Mouse (Mus musculus): ENCODE results near the gene Mmp7. TPM values are rescaled to one million over a fixed set of nuclear protein-coding genes. Genes with fewer than 3 reads are reported as not detected.

The Mmp7 gene
- 0.14 TPM in 1 of 2 replicates, not detected in the other for polyA plus RNA-seq (2015; fragmentation: Nextera tagmentation; extraction: Ambion mirVana)

GRCm38 (mm10) chr9:7691790-7692189, at the start of gene Mmp7:
Gene Mmp7 (plus strand): TSS chr9:7692090.
- Histone ChIP-seq H3K4me3 (no peak within 1 kb of the TSS), H3K36me3 (no peaks in the 10 kb centered on the region), H3K4me1 (no peaks in the 10 kb centered on the region), H3K4me2 (no peak within 1 kb of the TSS), H3K9ac (no peak within 1 kb of the TSS), H3K27me3 (no peaks in the 10 kb centered on the region), H3K27ac (no peak within 1 kb of the TSS), H3K9me3 (no peaks in the 10 kb centered on the region)
- no peak for ATAC-seq (ENCODE audit: insufficient number of reproducible peaks, low FRiP score, low TSS enrichment, low read depth)
- 45% methylated on average over 1 of the region's 1 CpGs for WGBS

GRCm38 (mm10) chr9:7647901-7648300, 44.0 kb upstream of the Mmp7 start:
- Histone ChIP-seq H3K9me3 (no peaks in the 10 kb centered on the region), H3K4me1 (no peaks in the 10 kb centered on the region), H3K4me3 (no peak overlapping the region), H3K27ac (no peak overlapping the region), H3K4me2 (no peak overlapping the region), H3K27me3 (no peaks in the 10 kb centered on the region), H3K36me3 (no peaks in the 10 kb centered on the region), H3K9ac (no peak overlapping the region)
- WGBS, result 86% methylated on average over 3 of the region's 3 CpGs
- ATAC-seq (ENCODE audit: insufficient number of reproducible peaks, low FRiP score, low TSS enrichment, low read depth), result no peak

GRCm38 (mm10) chr9:7650397-7651180, 41.3 kb upstream of the Mmp7 start:
- WGBS, result 70% methylated on average over 5 of the region's 5 CpGs
- no peak for ATAC-seq (ENCODE audit: insufficient number of reproducible peaks, low FRiP score, low TSS enrichment, low read depth)
- H3K9ac ChIP-seq, result no peak overlapping the region

GRCm38 (mm10) chr9:7652351-7653085, 39.4 kb upstream of the Mmp7 start:
- no peaks in the 10 kb centered on the region for H3K4me1 ChIP-seq
- H3K9ac ChIP-seq, result no peak overlapping the region
- H3K4me2 ChIP-seq, result no peak overlapping the region
- no peaks in the 10 kb centered on the region for H3K27me3 ChIP-seq
- H3K27ac ChIP-seq, result no peak overlapping the region
- no peaks in the 10 kb centered on the region for H3K36me3 ChIP-seq
- H3K9me3 ChIP-seq, result no peaks in the 10 kb centered on the region
- no peak overlapping the region for H3K4me3 ChIP-seq
- ATAC-seq (ENCODE audit: insufficient number of reproducible peaks, low FRiP score, low TSS enrichment, low read depth), result no peak
- 86% methylated on average over 5 of the region's 5 CpGs for WGBS

More at GRCm38 (mm10) chr9:7650397-7651180, 41.3 kb upstream of the Mmp7 start:
- H3K36me3 ChIP-seq, result no peaks in the 10 kb centered on the region
- H3K4me3 ChIP-seq, result no peak overlapping the region
- H3K9me3 ChIP-seq, result no peaks in the 10 kb centered on the region
- H3K4me2 ChIP-seq, result no peak overlapping the region
- no peak overlapping the region for H3K27ac ChIP-seq
- H3K4me1 ChIP-seq, result no peaks in the 10 kb centered on the region
- H3K27me3 ChIP-seq, result no peaks in the 10 kb centered on the region

GRCm38 (mm10) chr9:7657946-7658345, 33.9 kb upstream of the Mmp7 start:
- 74% methylated on average over 4 of the region's 4 CpGs for WGBS
- H3K27ac ChIP-seq, result no peak overlapping the region

GRCm38 (mm10) chr9:7659469-7660020, 32.3 kb upstream of the Mmp7 start:
- Histone ChIP-seq H3K4me2 (no peak overlapping the region), H3K27me3 (no peaks in the 10 kb centered on the region), H3K9ac (no peak overlapping the region), H3K36me3 (no peaks in the 10 kb centered on the region), H3K4me1 (no peaks in the 10 kb centered on the region), H3K9me3 (no peaks in the 10 kb centered on the region), H3K4me3 (no peak overlapping the region), H3K27ac (no peak overlapping the region)
- ATAC-seq (ENCODE audit: insufficient number of reproducible peaks, low FRiP score, low TSS enrichment, low read depth), result no peak
- 66% methylated on average over 6 of the region's 6 CpGs for WGBS

More at GRCm38 (mm10) chr9:7657946-7658345, 33.9 kb upstream of the Mmp7 start:
- no peak for ATAC-seq (ENCODE audit: insufficient number of reproducible peaks, low FRiP score, low TSS enrichment, low read depth)
- no peaks in the 10 kb centered on the region for H3K4me1 ChIP-seq
- H3K9me3 ChIP-seq, result no peaks in the 10 kb centered on the region
- no peak overlapping the region for H3K9ac ChIP-seq
- H3K27me3 ChIP-seq, result no peaks in the 10 kb centered on the region
- H3K36me3 ChIP-seq, result no peaks in the 10 kb centered on the region
- H3K4me2 ChIP-seq, result no peak overlapping the region
- H3K4me3 ChIP-seq, result no peak overlapping the region

- Histone ChIP-seq H3K9ac (no peak overlapping the region), H3K27ac (no peak overlapping the region), H3K4me1 (no peaks in the 10 kb centered on the region), H3K9me3 (no peaks in the 10 kb centered on the region), H3K36me3 (no peaks in the 10 kb centered on the region), H3K4me3 (no peak overlapping the region), H3K27me3 (no peaks in the 10 kb centered on the region), H3K4me2 (no peak overlapping the region)
- ATAC-seq (ENCODE audit: insufficient number of reproducible peaks, low FRiP score, low TSS enrichment, low read depth), result no peak
- WGBS, result 96% methylated on average over 1 of the region's 1 CpGs
These were observed 30.5 kb upstream of the Mmp7 start for GRCm38 (mm10) chr9:7661371-7661770.

- no peak for ATAC-seq (ENCODE audit: insufficient number of reproducible peaks, low FRiP score, low TSS enrichment, low read depth)
- H3K4me1 ChIP-seq, result no peaks in the 10 kb centered on the region
These were observed 22.2 kb upstream of the Mmp7 start for GRCm38 (mm10) chr9:7669674-7670073.

GRCm38 (mm10) chr9:7672985-7673384, 18.9 kb upstream of the Mmp7 start:
- H3K4me2 ChIP-seq, result no peak overlapping the region

More at GRCm38 (mm10) chr9:7669674-7670073, 22.2 kb upstream of the Mmp7 start:
- Histone ChIP-seq H3K9me3 (no peaks in the 10 kb centered on the region), H3K36me3 (no peaks in the 10 kb centered on the region), H3K4me2 (no peak overlapping the region), H3K27me3 (no peaks in the 10 kb centered on the region), H3K4me3 (no peak overlapping the region), H3K27ac (no peak overlapping the region), H3K9ac (no peak overlapping the region)
- 86% methylated on average over 1 of the region's 1 CpGs for WGBS

GRCm38 (mm10) chr9:7678154-7678837, 13.6 kb upstream of the Mmp7 start:
- no peaks in the 10 kb centered on the region for H3K9me3 ChIP-seq
- no peak overlapping the region for H3K27ac ChIP-seq
- H3K4me2 ChIP-seq, result no peak overlapping the region
- H3K4me3 ChIP-seq, result no peak overlapping the region
- ATAC-seq (ENCODE audit: insufficient number of reproducible peaks, low FRiP score, low TSS enrichment, low read depth), result no peak
- WGBS, result 78% methylated on average over 2 of the region's 2 CpGs
- no peaks in the 10 kb centered on the region for H3K36me3 ChIP-seq
- no peaks in the 10 kb centered on the region for H3K27me3 ChIP-seq
- H3K4me1 ChIP-seq, result no peaks in the 10 kb centered on the region
- H3K9ac ChIP-seq, result no peak overlapping the region

More at GRCm38 (mm10) chr9:7672985-7673384, 18.9 kb upstream of the Mmp7 start:
- Histone ChIP-seq H3K4me1 (no peaks in the 10 kb centered on the region), H3K27ac (no peak overlapping the region), H3K9me3 (no peaks in the 10 kb centered on the region), H3K9ac (no peak overlapping the region), H3K27me3 (no peaks in the 10 kb centered on the region), H3K4me3 (no peak overlapping the region), H3K36me3 (no peaks in the 10 kb centered on the region)
- 80% methylated on average over 9 of the region's 9 CpGs for WGBS
- no peak for ATAC-seq (ENCODE audit: insufficient number of reproducible peaks, low FRiP score, low TSS enrichment, low read depth)

GRCm38 (mm10) chr9:7682081-7682618, 9.7 kb upstream of the Mmp7 start:
- no peaks in the 10 kb centered on the region for H3K9me3 ChIP-seq
- H3K27me3 ChIP-seq, result no peaks in the 10 kb centered on the region
- H3K9ac ChIP-seq, result no peak overlapping the region
- ATAC-seq (ENCODE audit: insufficient number of reproducible peaks, low FRiP score, low TSS enrichment, low read depth), result no peak
- no peak overlapping the region for H3K4me3 ChIP-seq
- H3K4me1 ChIP-seq, result no peaks in the 10 kb centered on the region
- no peak overlapping the region for H3K4me2 ChIP-seq
- no peak overlapping the region for H3K27ac ChIP-seq
- H3K36me3 ChIP-seq, result no peaks in the 10 kb centered on the region
- 82% methylated on average over 9 of the region's 9 CpGs for WGBS
